ENCODE assay signal across 9 mouse cellular contexts in the genomic region with DNA sequence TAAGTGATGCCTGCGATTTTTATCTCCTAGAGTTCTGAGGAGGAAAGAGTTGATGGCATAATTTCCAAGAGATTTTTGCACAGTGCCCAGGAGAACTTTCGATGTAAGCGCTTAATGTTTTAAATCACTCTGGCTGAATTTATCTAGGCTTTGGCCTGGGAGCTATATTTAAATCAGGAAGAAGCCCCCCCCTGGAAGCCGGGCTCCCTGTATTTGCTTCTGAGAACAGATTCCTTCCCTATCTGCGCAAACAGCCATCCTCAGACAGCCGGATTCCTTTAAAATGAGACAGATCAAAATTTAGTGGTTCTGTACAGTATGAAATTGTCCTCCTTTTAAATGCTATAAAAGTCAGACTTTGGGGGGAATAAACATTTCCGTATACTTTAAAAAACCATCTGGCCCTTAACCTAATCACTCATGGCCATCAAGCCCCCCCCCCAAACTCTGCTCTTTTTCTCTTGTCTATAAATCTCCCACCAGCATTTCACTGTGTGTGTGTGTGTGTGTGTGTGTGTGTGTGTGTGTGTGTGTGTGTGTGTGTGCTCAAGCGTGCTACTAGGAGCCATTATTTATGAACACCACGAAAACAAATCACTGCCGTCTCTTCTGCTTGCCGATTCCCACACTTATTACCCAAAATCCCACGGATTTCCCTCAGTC. TPM values are rescaled to one million over a fixed set of nuclear protein-coding genes. Genes with fewer than 3 reads are reported as not detected.
DNase-seq lines count a peak whose midpoint lies in the region; ATAC-seq lines count a peak whose summit lies in the region.
"Had no signal": no experiment of that assay in that cellular context is flagged by ENCODE, and none has a peak within 500 bp of the region (broad histone marks: within the 10 kb centered on the region; RNA-seq: fewer than 3 reads in every experiment).

No protein-coding gene starts in this region.

- peaks cover 13% of the 10 kb centered on the region for H3K27me3 ChIP-seq in embryonic facial prominence, embryonic 12.5 days
- H3K27me3 ChIP-seq in embryonic facial prominence, embryonic 10.5 days (replicated peaks; ENCODE audit: low read depth, poor library complexity, severe bottlenecking) = peaks cover 57% of the 10 kb centered on the region
- H3K27me3 ChIP-seq in embryonic facial prominence, embryonic 13.5 days = peaks cover 53% of the 10 kb centered on the region
- peaks cover 5% of the 10 kb centered on the region; the same call in 1 of the 2 replicates for H3K27me3 ChIP-seq in intestine, embryonic 16.5 days (replicated peaks; ENCODE audit: control insufficient read depth, insufficient read depth, low read length)
- peaks cover 25% of the 10 kb centered on the region for H3K27me3 ChIP-seq in midbrain, embryonic 12.5 days

- no peaks in the 10 kb centered on the region; the same call in 1 of the 2 replicates for H3K4me1 ChIP-seq in embryonic facial prominence, embryonic 12.5 days
- peaks cover 32% of the 10 kb centered on the region for H3K4me1 ChIP-seq in embryonic facial prominence, embryonic 10.5 days
- peaks cover 18% of the 10 kb centered on the region for H3K4me1 ChIP-seq in embryonic facial prominence, embryonic 13.5 days
- H3K4me1 ChIP-seq in intestine, embryonic 16.5 days (ENCODE audit: control insufficient read depth, insufficient read depth, low read length) = no peaks in the 10 kb centered on the region
- H3K4me1 ChIP-seq in midbrain, embryonic 12.5 days = peaks cover 16% of the 10 kb centered on the region

- no peak for ATAC-seq in embryonic facial prominence, embryonic 12.5 days (ENCODE audit: insufficient number of reproducible peaks, insufficient read depth, low FRiP score, low TSS enrichment)
- no peak for ATAC-seq in embryonic facial prominence, embryonic 13.5 days (ENCODE audit: insufficient number of reproducible peaks, insufficient read depth, low FRiP score, low TSS enrichment, low read depth)
- ATAC-seq in intestine, embryonic 16.5 days = no peak
- ATAC-seq in midbrain, embryonic 12.5 days (ENCODE audit: low FRiP score, low read depth) = no peak
- no peak for ATAC-seq in inflammation-experienced regulatory T-cells, adult 6 months

- 62% methylated on average over 12 of the region's 12 CpGs for WGBS in embryonic facial prominence, embryonic 12.5 days
- 72% methylated on average over 12 of the region's 12 CpGs for WGBS in embryonic facial prominence, embryonic 10.5 days
- WGBS in embryonic facial prominence, embryonic 13.5 days = 51% methylated on average over 12 of the region's 12 CpGs
- 36% methylated on average over 12 of the region's 12 CpGs for WGBS in intestine, embryonic 16.5 days
- 59% methylated on average over 12 of the region's 12 CpGs for WGBS in midbrain, embryonic 12.5 days

- intact Hi-C loops in left cerebral cortex, postnatal 36 days (cut with DNase I) = loop anchor here (10.0 kb wide), 1 partner anchor 275 kb away; no protein-coding TSS in a partner anchor

- H3K4me2 ChIP-seq in embryonic facial prominence, embryonic 12.5 days (replicated peaks) = peak overlapping the region; percentile 96; the same call in 1 of the 2 replicates
- H3K4me2 ChIP-seq in embryonic facial prominence, embryonic 13.5 days = peak overlapping the region; percentile 94; the same call in 1 of the 2 replicates
- H3K4me2 ChIP-seq in intestine, embryonic 16.5 days (ENCODE audit: low read depth, low read length) = peak overlapping the region; percentile 98
- H3K4me2 ChIP-seq in midbrain, embryonic 12.5 days (replicated peaks) = peak overlapping the region; percentile 87

- H3K4me3 ChIP-seq in embryonic facial prominence, embryonic 12.5 days = no peak overlapping the region
- no peak overlapping the region for H3K4me3 ChIP-seq in embryonic facial prominence, embryonic 10.5 days
- peak overlapping the region; percentile 76 for H3K4me3 ChIP-seq in embryonic facial prominence, embryonic 13.5 days
- H3K4me3 ChIP-seq in intestine, embryonic 16.5 days (ENCODE audit: low read length) = peak overlapping the region; percentile 81
- no peak overlapping the region for H3K4me3 ChIP-seq in midbrain, embryonic 12.5 days

- no peak for DNase-seq in embryonic facial prominence, embryonic 10.5 days (ENCODE audit: low spot score)
- DNase-seq in ovary, postnatal 36 days (ENCODE audit: low spot score) = no peak
- DNase-seq in left cerebral cortex, postnatal 36 days (ENCODE audit: low spot score in 2 of 2) = no peak
- DNase-seq: adrenal gland, adult 8-10 months had no signal

- H3K27ac ChIP-seq in embryonic facial prominence, embryonic 12.5 days = no peak overlapping the region
- H3K27ac ChIP-seq in embryonic facial prominence, embryonic 10.5 days (replicated peaks) = no peak overlapping the region
- no peak overlapping the region for H3K27ac ChIP-seq in embryonic facial prominence, embryonic 13.5 days
- peak overlapping the region; percentile 78 for H3K27ac ChIP-seq in intestine, embryonic 16.5 days (ENCODE audit: low read length)
- H3K27ac ChIP-seq in midbrain, embryonic 12.5 days (replicated peaks) = no peak overlapping the region

- no peak overlapping the region for H3K9ac ChIP-seq in embryonic facial prominence, embryonic 12.5 days
- H3K9ac ChIP-seq in embryonic facial prominence, embryonic 13.5 days = no peak overlapping the region
- peak overlapping the region; percentile 79; the same call in 1 of the 2 replicates for H3K9ac ChIP-seq in intestine, embryonic 16.5 days (ENCODE audit: low read depth, low read length)
- H3K9ac ChIP-seq in midbrain, embryonic 12.5 days (replicated peaks) = no peak overlapping the region

- H3K9me3 ChIP-seq in embryonic facial prominence, embryonic 12.5 days = no peaks in the 10 kb centered on the region
- H3K9me3 ChIP-seq in embryonic facial prominence, embryonic 10.5 days = no peaks in the 10 kb centered on the region
- no peaks in the 10 kb centered on the region for H3K9me3 ChIP-seq in embryonic facial prominence, embryonic 13.5 days
- H3K9me3 ChIP-seq in intestine, embryonic 16.5 days (ENCODE audit: control insufficient read depth, low read length) = no peaks in the 10 kb centered on the region
- no peaks in the 10 kb centered on the region for H3K9me3 ChIP-seq in midbrain, embryonic 12.5 days

- H3K36me3 ChIP-seq in embryonic facial prominence, embryonic 12.5 days = no peaks in the 10 kb centered on the region
- no peaks in the 10 kb centered on the region for H3K36me3 ChIP-seq in embryonic facial prominence, embryonic 10.5 days (replicated peaks)
- H3K36me3 ChIP-seq in embryonic facial prominence, embryonic 13.5 days = no peaks in the 10 kb centered on the region
- no peaks in the 10 kb centered on the region for H3K36me3 ChIP-seq in intestine, embryonic 16.5 days (ENCODE audit: control insufficient read depth, insufficient read depth, low read length)
- H3K36me3 ChIP-seq in midbrain, embryonic 12.5 days = no peaks in the 10 kb centered on the region

RNA-seq across cellular contexts. Expression of gene Sox5, which starts 1.7 kb away (rescaled TPM):
- polyA plus RNA-seq in embryonic facial prominence, embryonic 12.5 days (2016; fragmentation: Nextera tagmentation; extraction: Ambion mirVana) = 55.0 and 55.3 TPM in 2 replicates
- 60.0 and 65.1 TPM in 2 replicates for polyA plus RNA-seq in embryonic facial prominence, embryonic 10.5 days (2016; fragmentation: Nextera tagmentation; extraction: Ambion mirVana)
- 55.6 and 71.6 TPM in 2 replicates for polyA plus RNA-seq in embryonic facial prominence, embryonic 13.5 days (2015; fragmentation: Nextera tagmentation; extraction: Ambion mirVana)
- 11.8 and 14.3 TPM in 2 replicates for polyA plus RNA-seq in intestine, embryonic 16.5 days (2015; fragmentation: Nextera tagmentation; extraction: Ambion mirVana)
- polyA plus RNA-seq in midbrain, embryonic 12.5 days (2016; fragmentation: Nextera tagmentation; extraction: Ambion mirVana) = 39.2 and 46.8 TPM in 2 replicates
- under 1 TPM in 1 of 3 experiments, not detected in 2; 0.27 TPM for polyA plus RNA-seq in inflammation-experienced regulatory T-cells, adult 6 months (2017; shearing (Covaris generic))
- total RNA-seq in left cerebral cortex, postnatal 36 days (2021) = 10 to 100 TPM; 52.1 to 57.9 TPM

Comparison
In these comparisons a context has a peak if more than half of its experiments do, and no peak if none do; other contexts are left out.
1. H3K4me3 ChIP-seq: peak in embryonic facial prominence, embryonic 13.5 days (single experiment) and intestine, embryonic 16.5 days (single experiment); none in embryonic facial prominence, embryonic 12.5 days (single experiment), embryonic facial prominence, embryonic 10.5 days (single experiment) and midbrain, embryonic 12.5 days (single experiment).
2. Peak in every context shown above with its lines, with median percentiles within 50 percentile points of each other: H3K4me2 ChIP-seq.